Mouse (Mus musculus) midbrain, embryonic 12.5 days (tissue): ENCODE data around the gene Wif1. TPM values are rescaled to one million over a fixed set of nuclear protein-coding genes. Genes with fewer than 3 reads are reported as not detected.
A peak's percentile ranks its signal among the peaks of the same experiment; 100 is the strongest.

Experiments used
- ATAC-seq: fragments of 200-750 bp; cut with Nextera tagmentation; 2 replicates; pipeline ENCODE4 v1.8.0; 2017; ENCODE audit warnings: low read depth, moderate TSS enrichment, moderate library complexity; ENCODE audit not compliant: low FRiP score
- H3K27ac ChIP-seq: fragments of 300-500 bp; sonication (generic); replicated peaks from 2 replicates; pipeline ENCODE4 v1.5.1; 2016; ENCODE audit warnings: mild to moderate bottlenecking
- H3K27me3 ChIP-seq: fragments of 300-500 bp; sonication (generic); 2 replicates; pipeline ENCODE4 v1.6.1; 2016; ENCODE audit warnings: mild to moderate bottlenecking
- H3K36me3 ChIP-seq: fragments of 300-500 bp; sonication (generic); 2 replicates; pipeline ENCODE4 v1.6.1; 2016
- H3K4me1 ChIP-seq: fragments of 300-500 bp; sonication (generic); 2 replicates; pipeline ENCODE4 v1.6.1; 2016
- H3K4me2 ChIP-seq: fragments of 300-500 bp; sonication (generic); replicated peaks from 2 replicates; pipeline ENCODE4 v1.6.1; 2016; ENCODE audit warnings: mild to moderate bottlenecking, moderate library complexity
- H3K4me3 ChIP-seq: fragments of 300-500 bp; sonication (generic); 2 replicates; pipeline ENCODE4 v1.5.1; 2016; ENCODE audit warnings: mild to moderate bottlenecking
- H3K9ac ChIP-seq: fragments of 300-500 bp; sonication (generic); replicated peaks from 2 replicates; pipeline ENCODE4 v1.6.1; 2016; ENCODE audit warnings: mild to moderate bottlenecking, moderate library complexity
- H3K9me3 ChIP-seq: fragments of 300-500 bp; sonication (generic); 2 replicates; pipeline ENCODE4 v1.6.1; 2016; ENCODE audit warnings: mild to moderate bottlenecking
- WGBS: fragments of 180-500 bp; shearing (Covaris S2); methylation state at CpG from one replicate; pipeline ENCODE4 v1.1.7; 2016; 5-methylcytosine and 5-hydroxymethylcytosine counted together
- polyA plus RNA-seq: library from polyadenylated mRNA; unstranded; fragments of >200 nt; fragmentation: Nextera tagmentation; extraction: Ambion mirVana; gene quantifications from 2 replicates; pipeline ENCODE4 v1.2.1, GENCODE M21; 2016

The Wif1 gene
- polyA plus RNA-seq, 1 experiment from 2014 or later, result 8.2 TPM

DNA sequence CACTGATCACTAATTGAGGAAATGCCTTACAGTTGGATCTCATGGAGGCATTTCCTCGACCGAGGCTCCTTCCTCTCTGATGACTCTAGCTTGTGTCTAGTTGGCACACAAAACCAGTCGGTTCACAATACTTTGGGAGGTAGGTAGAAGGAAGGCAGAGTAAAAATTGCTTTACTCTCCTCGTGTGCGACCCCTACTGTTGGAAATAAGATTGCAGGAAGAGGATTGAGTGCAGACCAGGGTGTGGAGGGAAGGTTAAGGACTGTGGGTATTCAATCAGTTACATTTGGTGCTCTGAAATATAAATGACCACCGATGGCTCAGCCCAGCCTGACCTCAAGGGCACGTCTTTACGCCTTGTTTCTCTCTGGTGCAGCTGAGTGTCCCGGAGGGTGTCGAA is 49.8 kb downstream of the Wif1 start:
- no peaks in the 10 kb centered on the region for H3K36me3 ChIP-seq
- no peak for ATAC-seq
- H3K9me3 ChIP-seq, result no peaks in the 10 kb centered on the region
- no peak overlapping the region for H3K27ac ChIP-seq
- no peaks in the 10 kb centered on the region for H3K27me3 ChIP-seq
- H3K4me1 ChIP-seq, result no peaks in the 10 kb centered on the region
- H3K9ac ChIP-seq, result no peak overlapping the region
- no peak overlapping the region for H3K4me3 ChIP-seq
- 66% methylated on average over 10 of the region's 10 CpGs for WGBS
- no peak overlapping the region for H3K4me2 ChIP-seq

- no peak overlapping the region for H3K27ac ChIP-seq
- WGBS, result 80% methylated on average over 5 of the region's 5 CpGs
- H3K4me2 ChIP-seq, result no peak overlapping the region
- no peaks in the 10 kb centered on the region for H3K36me3 ChIP-seq
- no peak for ATAC-seq
- H3K9ac ChIP-seq, result no peak overlapping the region
- no peaks in the 10 kb centered on the region; the same call in 1 of the 2 replicates for H3K27me3 ChIP-seq
- H3K9me3 ChIP-seq, result no peaks in the 10 kb centered on the region
- H3K4me1 ChIP-seq, result peaks cover 12% of the 10 kb centered on the region; the same call in 1 of the 2 replicates
- no peak overlapping the region for H3K4me3 ChIP-seq
These were observed 54.9 kb downstream of the Wif1 start for GRCm38 (mm10) chr10:121088679-121089078.

GRCm38 (mm10) chr10:121089312-121089711 is 55.6 kb downstream of the Wif1 start:
- no peak overlapping the region for H3K9ac ChIP-seq
- peak overlapping the region; percentile 23; the same call in 1 of the 2 replicates for H3K4me2 ChIP-seq
- H3K27me3 ChIP-seq, result no peaks in the 10 kb centered on the region; the same call in 1 of the 2 replicates
- no peak overlapping the region for H3K27ac ChIP-seq
- no peak overlapping the region for H3K4me3 ChIP-seq
- no peaks in the 10 kb centered on the region for H3K36me3 ChIP-seq
- H3K9me3 ChIP-seq, result no peaks in the 10 kb centered on the region
- H3K4me1 ChIP-seq, result peaks cover 12% of the 10 kb centered on the region; the same call in 1 of the 2 replicates
- WGBS, result 7% methylated on average over 6 of the region's 6 CpGs
- ATAC-seq, result no peak

DNA sequence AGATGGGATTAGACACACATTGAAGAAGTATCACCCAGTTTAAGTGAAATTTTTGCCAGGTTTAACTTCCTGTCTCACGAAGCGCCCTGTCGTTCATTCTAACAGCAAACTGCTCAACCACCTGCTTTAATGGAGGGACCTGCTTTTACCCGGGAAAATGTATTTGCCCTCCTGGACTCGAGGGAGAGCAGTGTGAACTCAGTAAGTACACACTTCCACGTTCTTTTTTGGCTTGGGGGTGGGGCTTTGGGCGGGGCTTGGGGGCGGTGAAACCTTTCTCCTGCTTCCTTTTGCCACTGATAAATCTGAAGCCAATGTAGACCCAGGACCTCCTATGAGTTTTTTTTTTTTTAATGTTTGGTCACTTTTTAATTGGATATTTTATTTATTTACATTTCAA is 56.2 kb downstream of the Wif1 start:
- Histone ChIP-seq H3K27me3 (no peaks in the 10 kb centered on the region; the same call in 1 of the 2 replicates), H3K9ac (no peak overlapping the region), H3K4me2 (peak overlapping the region; percentile 23), H3K4me1 (peaks cover 12% of the 10 kb centered on the region; the same call in 1 of the 2 replicates), H3K36me3 (no peaks in the 10 kb centered on the region), H3K9me3 (no peaks in the 10 kb centered on the region), H3K4me3 (no peak overlapping the region), H3K27ac (no peak overlapping the region)
- ATAC-seq, result no peak
- 30% methylated on average over 8 of the region's 8 CpGs for WGBS

DNA sequence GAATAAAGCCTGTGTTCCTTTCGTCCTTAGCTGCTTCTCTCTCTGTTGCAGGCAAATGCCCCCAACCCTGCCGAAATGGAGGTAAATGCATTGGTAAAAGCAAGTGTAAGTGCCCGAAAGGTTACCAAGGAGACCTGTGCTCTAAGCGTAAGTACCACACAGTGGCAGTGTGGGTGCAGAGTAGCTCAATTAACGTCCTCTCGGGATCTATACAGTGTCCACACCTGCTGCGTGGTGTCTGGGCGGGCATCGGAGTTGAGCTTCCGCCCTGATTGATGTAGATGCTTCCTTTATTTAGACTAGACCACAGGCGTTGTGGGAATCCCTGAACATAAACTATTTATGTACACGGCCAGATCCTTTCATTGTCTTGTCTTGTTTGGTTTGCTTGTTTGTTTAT is 62.2 kb downstream of the Wif1 start:
- WGBS, result 58% methylated on average over 12 of the region's 12 CpGs
- H3K9ac ChIP-seq, result no peak overlapping the region
- H3K27ac ChIP-seq, result no peak overlapping the region
- H3K27me3 ChIP-seq, result no peaks in the 10 kb centered on the region; the same call in 1 of the 2 replicates
- no peak for ATAC-seq
- H3K36me3 ChIP-seq, result no peaks in the 10 kb centered on the region
- no peaks in the 10 kb centered on the region for H3K9me3 ChIP-seq
- no peak overlapping the region for H3K4me3 ChIP-seq
- no peak overlapping the region for H3K4me2 ChIP-seq
- no peaks in the 10 kb centered on the region for H3K4me1 ChIP-seq

- Histone ChIP-seq H3K4me3 (no peak overlapping the region), H3K9ac (no peak overlapping the region), H3K4me2 (no peak overlapping the region), H3K9me3 (no peaks in the 10 kb centered on the region), H3K36me3 (no peaks in the 10 kb centered on the region), H3K27me3 (no peaks in the 10 kb centered on the region), H3K4me1 (no peaks in the 10 kb centered on the region), H3K27ac (no peak overlapping the region)
- WGBS, result 59% methylated on average over 12 of the region's 12 CpGs
- no peak for ATAC-seq
These were observed 64.5 kb downstream of the Wif1 start for GRCm38 (mm10) chr10:121098263-121098662.

- WGBS, result 64% methylated on average over 11 of the region's 11 CpGs
- H3K4me1 ChIP-seq, result no peaks in the 10 kb centered on the region
- H3K27me3 ChIP-seq, result no peaks in the 10 kb centered on the region
- no peaks in the 10 kb centered on the region for H3K36me3 ChIP-seq
- H3K4me3 ChIP-seq, result no peak overlapping the region
- ATAC-seq, result no peak
- H3K4me2 ChIP-seq, result no peak overlapping the region
- no peak overlapping the region for H3K9ac ChIP-seq
- H3K9me3 ChIP-seq, result 0 out of 2 replicates have a peak, but pooled peaks cover under 1% of the 10 kb centered on the region
- H3K27ac ChIP-seq, result no peak overlapping the region
These were observed 65.9 kb downstream of the Wif1 start for GRCm38 (mm10) chr10:121099658-121100057.

DNA sequence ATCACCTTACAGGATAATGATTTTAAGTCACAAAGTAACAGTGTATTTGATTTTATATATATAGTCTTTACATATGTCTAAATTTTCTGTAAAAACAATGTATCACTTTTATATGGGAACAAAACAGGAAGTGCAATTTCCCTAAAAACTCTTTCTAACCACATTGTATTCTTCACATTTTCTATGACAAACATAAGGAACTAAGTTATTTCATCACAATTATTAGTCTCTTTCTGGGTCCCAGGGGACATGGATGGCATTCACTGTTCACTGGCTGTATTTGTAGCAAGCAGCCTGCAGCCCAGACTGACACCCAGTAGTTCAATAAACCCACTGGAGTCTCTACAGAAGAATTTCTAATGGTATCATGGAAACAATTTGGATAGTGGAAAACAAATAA is 82.4 kb downstream of the Wif1 start:
- no peaks in the 10 kb centered on the region for H3K9me3 ChIP-seq
- H3K4me3 ChIP-seq, result no peak overlapping the region
- H3K4me1 ChIP-seq, result no peaks in the 10 kb centered on the region
- ATAC-seq, result no peak
- no peak overlapping the region for H3K27ac ChIP-seq
- no peaks in the 10 kb centered on the region for H3K27me3 ChIP-seq
- no peak overlapping the region for H3K9ac ChIP-seq
- no peak overlapping the region for H3K4me2 ChIP-seq
- no peaks in the 10 kb centered on the region for H3K36me3 ChIP-seq

DNA sequence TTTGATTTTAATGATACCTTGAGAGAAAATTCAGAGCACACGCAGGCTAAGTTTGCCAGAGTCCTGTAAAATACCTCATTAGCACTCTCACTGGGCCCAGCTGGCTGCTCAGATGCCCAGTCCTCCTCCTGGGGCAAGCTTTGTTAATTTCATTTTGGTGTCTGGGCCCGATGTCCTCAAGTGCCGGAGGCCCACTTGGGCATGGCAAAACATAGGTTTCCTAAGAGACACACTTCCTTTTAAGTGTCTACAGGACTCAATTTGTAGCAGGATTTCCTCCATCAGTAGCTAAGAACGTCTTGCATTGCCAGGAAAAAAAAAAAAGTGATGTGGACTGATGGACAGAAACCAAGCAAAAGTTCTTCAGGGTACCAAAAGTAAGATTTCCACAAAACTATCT is 82.9 kb downstream of the Wif1 start:
- no peaks in the 10 kb centered on the region for H3K36me3 ChIP-seq
- no peaks in the 10 kb centered on the region for H3K27me3 ChIP-seq
- H3K4me1 ChIP-seq, result no peaks in the 10 kb centered on the region
- H3K4me3 ChIP-seq, result no peak overlapping the region
- WGBS, result 67% methylated on average over 4 of the region's 4 CpGs
- no peak overlapping the region for H3K27ac ChIP-seq
- no peak for ATAC-seq
- H3K9ac ChIP-seq, result no peak overlapping the region
- no peaks in the 10 kb centered on the region for H3K9me3 ChIP-seq
- no peak overlapping the region for H3K4me2 ChIP-seq

- no peak overlapping the region for H3K27ac ChIP-seq
- WGBS, result 86% methylated on average over 6 of the region's 6 CpGs
- H3K9me3 ChIP-seq, result no peaks in the 10 kb centered on the region
These were observed 87.0 kb downstream of the Wif1 start for GRCm38 (mm10) chr10:121120751-121121150.

GRCm38 (mm10) chr10:121124481-121124880 is 90.7 kb downstream of the Wif1 start:
- H3K4me1 ChIP-seq, result no peaks in the 10 kb centered on the region; the same call in 1 of the 2 replicates
- no peak for ATAC-seq
- no peak overlapping the region for H3K4me2 ChIP-seq
- H3K9ac ChIP-seq, result no peak overlapping the region
- no peaks in the 10 kb centered on the region for H3K36me3 ChIP-seq
- H3K27ac ChIP-seq, result no peak overlapping the region
- H3K4me3 ChIP-seq, result no peak overlapping the region
- no peaks in the 10 kb centered on the region for H3K27me3 ChIP-seq
- WGBS, result 96% methylated on average over 16 of the region's 16 CpGs
- no peaks in the 10 kb centered on the region for H3K9me3 ChIP-seq

More at GRCm38 (mm10) chr10:121120751-121121150, 87.0 kb downstream of the Wif1 start:
- H3K9ac ChIP-seq, result no peak overlapping the region
- H3K4me2 ChIP-seq, result no peak overlapping the region
- H3K36me3 ChIP-seq, result no peaks in the 10 kb centered on the region
- H3K27me3 ChIP-seq, result no peaks in the 10 kb centered on the region
- no peak for ATAC-seq
- no peaks in the 10 kb centered on the region for H3K4me1 ChIP-seq
- no peak overlapping the region for H3K4me3 ChIP-seq

DNA sequence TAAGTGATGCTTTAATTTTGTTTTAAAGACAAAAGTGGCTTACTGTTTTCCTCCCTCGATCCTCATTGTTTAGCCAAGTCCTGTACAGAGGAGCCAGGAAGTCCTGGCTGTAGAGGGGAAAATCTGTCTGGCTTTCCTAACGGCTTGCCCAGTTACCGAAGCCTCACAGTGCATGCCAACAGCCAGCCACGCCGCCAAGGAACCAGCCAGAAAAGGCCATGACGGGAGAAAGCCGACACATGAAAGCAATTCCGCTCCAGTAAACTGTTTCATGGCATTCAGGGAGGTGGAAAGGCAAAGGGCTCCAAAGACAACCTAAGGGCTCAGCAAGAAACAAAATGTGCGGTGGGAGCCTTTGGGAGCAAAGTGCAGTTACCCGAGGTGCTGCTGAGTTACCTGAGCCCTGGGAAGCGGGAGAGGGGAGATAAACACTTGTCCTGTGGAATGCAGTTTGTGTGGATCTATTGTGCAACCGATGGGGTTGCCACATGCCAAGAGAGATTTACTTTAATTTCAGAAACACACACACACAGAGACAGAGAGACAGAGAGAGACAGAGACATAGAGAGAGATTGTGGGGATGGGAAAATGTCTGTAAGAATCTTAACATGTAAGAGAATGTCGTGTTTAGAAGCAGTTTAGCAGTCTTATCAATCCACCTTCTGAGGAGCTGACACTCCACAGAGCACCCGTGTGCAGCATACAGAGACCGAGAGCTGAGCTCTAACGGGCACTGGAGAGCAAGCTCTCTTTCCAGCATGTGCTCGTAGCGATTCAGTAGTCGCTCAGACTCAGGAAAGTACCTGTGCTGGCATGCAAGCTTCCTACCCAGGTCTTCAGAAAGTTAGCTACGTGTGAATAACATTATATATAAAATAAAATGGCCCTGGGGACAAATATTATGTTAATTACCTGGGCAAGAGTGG is 95.5 kb downstream of the Wif1 start:
- no peak for ATAC-seq
- no peak overlapping the region for H3K4me3 ChIP-seq
- no peak overlapping the region for H3K27ac ChIP-seq
- no peak overlapping the region for H3K9ac ChIP-seq
- H3K27me3 ChIP-seq, result no peaks in the 10 kb centered on the region
- no peaks in the 10 kb centered on the region for H3K9me3 ChIP-seq
- 74% methylated on average over 20 of the region's 20 CpGs for WGBS
- no peaks in the 10 kb centered on the region; the same call in 1 of the 2 replicates for H3K4me1 ChIP-seq
- no peak overlapping the region for H3K4me2 ChIP-seq
- H3K36me3 ChIP-seq, result no peaks in the 10 kb centered on the region
